Mouse (Mus musculus) thymus, postnatal 4 days (tissue): ENCODE data around the gene Zbtb9.

Experiments
- DNase-seq: peaks from one replicate; pipeline ENCODE4 v3.0.0; 2021

The Zbtb9 gene

GRCm38 (mm10) chr17:27047762-27048444, 74.9 kb downstream of the Zbtb9 start:
- peak; percentile 53 for DNase-seq

GRCm38 (mm10) chr17:27048445-27049239, 75.7 kb downstream of the Zbtb9 start:
- DNase-seq, result no peak

DNA sequence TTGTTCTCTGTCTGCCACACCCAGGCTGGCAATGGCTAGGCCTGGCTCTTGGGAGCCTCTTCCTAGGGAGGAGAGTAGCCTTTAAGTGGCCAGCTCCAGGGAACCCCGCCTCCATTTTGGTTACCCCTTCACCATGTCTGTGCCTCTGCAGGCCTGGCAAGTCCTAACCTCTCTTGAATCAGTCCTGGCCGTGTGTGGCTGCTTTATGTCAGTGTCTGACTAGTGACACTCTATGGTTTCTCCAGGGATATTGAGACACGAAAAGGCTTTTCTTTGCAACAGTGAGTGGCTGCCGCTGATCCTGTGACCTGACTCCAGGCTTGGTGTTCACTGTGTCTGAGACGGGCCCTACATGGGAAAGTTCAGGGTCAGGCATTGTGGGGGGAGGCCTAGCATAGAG, 77.9 kb downstream of the Zbtb9 start:
- no peak for DNase-seq

GRCm38 (mm10) chr17:27051514-27051913, 78.5 kb downstream of the Zbtb9 start:
- peak; percentile 86 for DNase-seq

DNA sequence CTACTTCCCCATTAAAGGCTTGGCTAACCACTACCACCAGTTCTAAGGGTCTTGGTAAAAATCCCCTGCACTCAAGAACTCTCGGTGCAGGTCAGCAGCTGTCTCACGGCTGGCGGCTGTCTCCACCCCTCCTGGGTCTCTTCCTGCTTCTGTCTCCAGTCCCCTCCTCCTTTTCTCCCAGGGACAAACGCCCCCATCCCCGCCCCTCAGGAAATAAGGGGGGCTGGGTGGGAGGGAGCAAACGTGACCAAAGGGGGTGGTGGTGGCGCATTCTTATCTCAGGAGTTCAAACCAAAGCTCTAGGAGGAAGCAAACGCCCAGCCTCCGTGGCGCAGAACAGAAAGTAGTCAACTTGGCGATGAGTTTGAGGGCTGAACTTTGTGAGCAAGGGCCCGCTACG, 83.2 kb downstream of the Zbtb9 start:
- peak; percentile 76 for DNase-seq

DNA sequence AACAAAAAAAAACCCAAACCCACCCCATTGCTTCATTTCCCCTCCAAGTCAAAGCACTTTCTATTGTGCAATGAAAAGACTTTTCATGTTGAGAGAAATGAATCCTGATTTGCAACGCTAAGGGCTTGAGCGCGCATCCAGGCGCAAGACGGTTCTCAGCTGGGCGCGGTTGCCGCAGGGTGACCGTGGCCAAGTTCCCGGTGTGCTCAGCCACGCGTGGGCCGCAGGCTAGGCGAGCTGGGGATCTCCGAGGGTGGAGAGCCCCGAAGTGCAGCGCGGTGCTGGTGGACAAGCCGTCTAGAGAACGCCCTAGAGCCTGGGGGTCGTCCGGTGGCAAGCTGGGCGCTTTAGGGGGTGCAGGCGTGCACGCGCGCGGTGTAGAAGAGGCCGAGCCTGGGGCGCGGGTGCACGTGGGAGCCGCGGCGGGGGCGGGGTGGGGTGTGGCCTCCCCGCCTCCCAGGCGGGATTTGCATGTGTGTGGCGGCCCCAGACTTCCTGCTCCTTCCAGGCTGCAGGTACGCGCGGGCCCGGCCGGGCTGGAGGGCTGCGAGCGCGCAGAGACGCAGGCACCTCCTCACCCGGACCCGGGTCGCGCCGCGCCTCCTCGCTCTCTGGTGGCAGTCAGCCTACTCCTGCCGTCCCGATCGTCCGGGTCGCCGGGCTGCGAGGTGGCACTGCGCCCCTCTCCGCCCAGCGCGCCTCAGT, 84.0 kb downstream of the Zbtb9 start, which contains the start of gene Itpr3:
Itpr3 (plus strand) TSS at position 493 of the 705 bp plus-strand sequence.
- peak; percentile 94 for DNase-seq

- DNase-seq, result peak; percentile 51
Observed at GRCm38 (mm10) chr17:27057517-27058055, 84.6 kb downstream of the Zbtb9 start.
